Comparison of ENCODE assay signal across 21 mouse cellular contexts in the genomic region with DNA sequence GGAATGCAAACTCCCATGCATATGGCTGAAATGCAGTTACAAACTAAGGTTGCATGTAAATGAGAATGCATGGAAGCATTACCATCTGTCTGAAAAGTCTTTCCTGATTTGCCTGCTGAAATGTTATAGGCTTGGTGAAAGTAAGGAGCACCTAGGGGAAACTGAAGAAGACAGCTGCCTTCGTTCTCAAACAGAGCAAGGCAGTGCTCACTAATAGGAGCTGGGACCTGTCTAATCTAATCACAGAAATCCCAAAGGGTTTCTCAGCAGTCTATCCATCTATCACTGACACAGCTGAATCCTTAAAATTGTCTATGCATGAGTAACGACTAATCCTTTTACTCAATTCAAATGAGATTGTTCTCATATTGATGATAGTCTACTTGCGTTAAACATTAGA.
A peak's percentile ranks its signal among the peaks of the same experiment; 100 is the strongest.
DNase-seq lines count a peak whose midpoint lies in the region; ATAC-seq lines count a peak whose summit lies in the region.
"Had no signal": no experiment of that assay in that cellular context is flagged by ENCODE, and none has a peak within 500 bp of the region (broad histone marks: within the 10 kb centered on the region; RNA-seq: fewer than 3 reads in every experiment).

No protein-coding gene starts in this region.

- no peak overlapping the region for H3K9ac ChIP-seq in neural tube, embryonic 12.5 days
- H3K9ac ChIP-seq in hindbrain, embryonic 14.5 days, result no peak overlapping the region
- H3K9ac ChIP-seq in midbrain, embryonic 13.5 days (replicated peaks), result no peak overlapping the region
- no peak overlapping the region for H3K9ac ChIP-seq in neural tube, embryonic 14.5 days (replicated peaks; ENCODE audit: low read depth, low read length)
- H3K9ac ChIP-seq: liver, embryonic 13.5 days had no signal

- DNase-seq in neural tube, embryonic 10.5 days (ENCODE audit: extremely low spot score, low spot score), result no peak
- DNase-seq in hindbrain, embryonic 14.5 days (ENCODE audit: low spot score), result no peak
- no peak for DNase-seq in ovary, postnatal 14 days (ENCODE audit: low spot score)
- DNase-seq in B cell, adult 2 months, result no peak
- DNase-seq: adrenal gland, postnatal 10 days; cerebellum, adult 9-10 months; gastrocnemius, postnatal 36 days; kidney, adult 18-20 months; kidney, postnatal 10 days; liver, embryonic 13.5 days; lung, adult 2 months; lung, postnatal 14 days; thymus, adult 2 months; thymus, postnatal 4 days had no signal

- H3K9me3 ChIP-seq in neural tube, embryonic 12.5 days, result no peaks in the 10 kb centered on the region
- H3K9me3 ChIP-seq in hindbrain, embryonic 14.5 days (ENCODE audit: control insufficient read depth, low read length), result no peaks in the 10 kb centered on the region
- no peaks in the 10 kb centered on the region for H3K9me3 ChIP-seq in midbrain, embryonic 13.5 days
- no peaks in the 10 kb centered on the region for H3K9me3 ChIP-seq in neural tube, embryonic 14.5 days (ENCODE audit: control insufficient read depth, low read length)
- H3K9me3 ChIP-seq: liver, embryonic 13.5 days; megakaryocyte, embryonic 14.5 days had no signal

- H3K4me3 ChIP-seq in neural tube, embryonic 12.5 days, result no peak overlapping the region
- H3K4me3 ChIP-seq in hindbrain, embryonic 14.5 days (replicated peaks; ENCODE audit: low read length), result no peak overlapping the region
- H3K4me3 ChIP-seq in midbrain, embryonic 13.5 days (replicated peaks), result no peak overlapping the region
- H3K4me3 ChIP-seq in neural tube, embryonic 14.5 days (ENCODE audit: low read depth, low read length), result no peak overlapping the region
- H3K4me3 ChIP-seq: left cerebral cortex, adult 2 months; liver, embryonic 13.5 days; megakaryocyte, embryonic 14.5 days had no signal

- WGBS in neural tube, embryonic 12.5 days, result 59% methylated on average over 3 of the region's 3 CpGs
- WGBS in hindbrain, embryonic 14.5 days, result 36% methylated on average over 3 of the region's 3 CpGs
- WGBS in midbrain, embryonic 13.5 days, result 34% methylated on average over 3 of the region's 3 CpGs
- 38% methylated on average over 3 of the region's 3 CpGs for WGBS in neural tube, embryonic 14.5 days

- no peaks in the 10 kb centered on the region for H3K27me3 ChIP-seq in neural tube, embryonic 12.5 days (replicated peaks)
- H3K27me3 ChIP-seq in hindbrain, embryonic 14.5 days (ENCODE audit: control insufficient read depth, insufficient read depth, low read length), result no peaks in the 10 kb centered on the region
- no peaks in the 10 kb centered on the region for H3K27me3 ChIP-seq in midbrain, embryonic 13.5 days
- no peaks in the 10 kb centered on the region for H3K27me3 ChIP-seq in neural tube, embryonic 14.5 days (ENCODE audit: control insufficient read depth, insufficient read depth, low read length)
- H3K27me3 ChIP-seq: liver, embryonic 13.5 days; megakaryocyte, embryonic 14.5 days had no signal

- H3K27ac ChIP-seq in neural tube, embryonic 12.5 days, result no peak overlapping the region
- H3K27ac ChIP-seq in hindbrain, embryonic 14.5 days, result no peak overlapping the region
- H3K27ac ChIP-seq in midbrain, embryonic 13.5 days, result no peak overlapping the region
- no peak overlapping the region for H3K27ac ChIP-seq in neural tube, embryonic 14.5 days (ENCODE audit: low read depth, low read length)
- H3K27ac ChIP-seq: left cerebral cortex, adult 2 months; liver, embryonic 13.5 days; stomach, postnatal 0 days had no signal

- H3K4me1 ChIP-seq in neural tube, embryonic 12.5 days, result no peaks in the 10 kb centered on the region
- no peaks in the 10 kb centered on the region for H3K4me1 ChIP-seq in hindbrain, embryonic 14.5 days (replicated peaks; ENCODE audit: control insufficient read depth, insufficient read depth, low read length)
- no peaks in the 10 kb centered on the region for H3K4me1 ChIP-seq in midbrain, embryonic 13.5 days (replicated peaks)
- H3K4me1 ChIP-seq in neural tube, embryonic 14.5 days (ENCODE audit: control insufficient read depth, insufficient read depth, low read length), result no peaks in the 10 kb centered on the region
- H3K4me1 ChIP-seq: liver, embryonic 13.5 days; megakaryocyte, embryonic 14.5 days had no signal

- no peaks in the 10 kb centered on the region for H3K36me3 ChIP-seq in neural tube, embryonic 12.5 days
- H3K36me3 ChIP-seq in hindbrain, embryonic 14.5 days (replicated peaks; ENCODE audit: control insufficient read depth, insufficient read depth), result no peaks in the 10 kb centered on the region
- no peaks in the 10 kb centered on the region for H3K36me3 ChIP-seq in midbrain, embryonic 13.5 days
- H3K36me3 ChIP-seq in neural tube, embryonic 14.5 days (ENCODE audit: control insufficient read depth, insufficient read depth, low read length), result no peaks in the 10 kb centered on the region
- H3K36me3 ChIP-seq: liver, embryonic 13.5 days had no signal

- no peak overlapping the region for H3K4me2 ChIP-seq in neural tube, embryonic 12.5 days (replicated peaks)
- H3K4me2 ChIP-seq in hindbrain, embryonic 14.5 days (replicated peaks), result no peak overlapping the region
- H3K4me2 ChIP-seq in midbrain, embryonic 13.5 days (replicated peaks), result no peak overlapping the region
- no peak overlapping the region for H3K4me2 ChIP-seq in neural tube, embryonic 14.5 days (ENCODE audit: low read depth, low read length)
- H3K4me2 ChIP-seq: liver, embryonic 13.5 days had no signal

- peak; percentile 81; the same call in 1 of the 2 replicates for ATAC-seq in neural tube, embryonic 12.5 days (ENCODE audit: low FRiP score, low read depth)
- peak; percentile 84 for ATAC-seq in hindbrain, embryonic 14.5 days (ENCODE audit: low FRiP score)
- peak; percentile 85 for ATAC-seq in midbrain, embryonic 13.5 days
- peak; percentile 87 for ATAC-seq in neural tube, embryonic 14.5 days (ENCODE audit: low read depth)
- ATAC-seq: inflammation-experienced regulatory T-cells, adult 6 months had no signal
